Mouse (Mus musculus) ES-Bruce4 (cell line): ENCODE measurements around the gene Vgll4. TPM values are rescaled to one million over a fixed set of nuclear protein-coding genes. Genes with fewer than 3 reads are reported as not detected.
A peak's percentile ranks its signal among the peaks of the same experiment; 100 is the strongest.

ENCODE experiments used
- H3K27ac ChIP-seq: 2 replicates; pipeline ENCODE4 v1.5.1; 2012; ENCODE audit warnings: low read length, inconsistent platforms; ENCODE audit not compliant: insufficient read depth
- H3K27me3 ChIP-seq: 2 replicates; pipeline ENCODE4 v1.6.1; 2012; ENCODE audit warnings: mild to moderate bottlenecking, low read length, inconsistent platforms; ENCODE audit not compliant: control insufficient read depth, poor library complexity, insufficient read depth, severe bottlenecking
- H3K36me3 ChIP-seq: 2 replicates; pipeline ENCODE4 v1.6.1; 2012; ENCODE audit warnings: inconsistent platforms, mild to moderate bottlenecking, low read length, moderate library complexity; ENCODE audit not compliant: control insufficient read depth, poor library complexity, insufficient read depth, severe bottlenecking
- H3K4me1 ChIP-seq: one replicate; pipeline ENCODE4 v1.8.1; 2011; ENCODE audit warnings: low read length; ENCODE audit not compliant: control insufficient read depth, insufficient read depth
- H3K4me3 ChIP-seq: 2 replicates; pipeline ENCODE4 v1.5.1; 2011; ENCODE audit warnings: low read depth, mild to moderate bottlenecking, low read length
- H3K9ac ChIP-seq: 2 replicates; pipeline ENCODE4 v1.6.1; 2012; ENCODE audit warnings: low read depth, mild to moderate bottlenecking, inconsistent platforms; ENCODE audit not compliant: poor library complexity, severe bottlenecking
- H3K9me3 ChIP-seq: replicated peaks from 2 replicates; pipeline ENCODE4 v1.6.1; 2012; ENCODE audit warnings: mild to moderate bottlenecking, low read length, inconsistent platforms; ENCODE audit not compliant: control insufficient read depth, poor library complexity, insufficient read depth, severe bottlenecking
- CTCF ChIP-seq: IDR thresholded peaks from one replicate; pipeline ENCODE4 v1.8.1; 2011; ENCODE audit warnings: low read depth, low read length
- EP300 ChIP-seq: IDR thresholded peaks from 2 replicates; pipeline ENCODE4 v1.6.1; 2011; ENCODE audit warnings: low read depth, low read length; ENCODE audit not compliant: insufficient read depth
- POLR2A ChIP-seq: IDR thresholded peaks from one replicate; pipeline ENCODE4 v1.8.1; 2011; ENCODE audit warnings: low read length; ENCODE audit not compliant: insufficient read depth
- polyA plus RNA-seq: library from polyadenylated mRNA; stranded (reverse); fragments of >200 nt; gene quantifications from 2 replicates; pipeline ENCODE4 v1.2.4, GENCODE M21; 2011; ENCODE audit warnings: low read depth; ENCODE audit not compliant: missing spikeins, insufficient read depth, insufficient read length

Gene Vgll4
- polyA plus RNA-seq, 1 experiment, result 37.3 TPM

- H3K4me1 ChIP-seq, result peaks cover 4% of the 10 kb centered on the region
- no peak overlapping the region for H3K4me3 ChIP-seq
Observed at GRCm38 (mm10) chr6:114882212-114882611, 87.6 kb downstream of the Vgll4 start.

GRCm38 (mm10) chr6:114880798-114881197, 89.0 kb downstream of the Vgll4 start:
- Histone ChIP-seq H3K27me3 (no peaks in the 10 kb centered on the region), H3K9me3 (no peaks in the 10 kb centered on the region), H3K4me1 (peaks cover 4% of the 10 kb centered on the region), H3K27ac (no peak overlapping the region), H3K9ac (no peak overlapping the region), H3K36me3 (no peaks in the 10 kb centered on the region), H3K4me3 (no peak overlapping the region)
- TF ChIP-seq EP300 (no peak), POLR2A (no peak), CTCF (no peak)

More at GRCm38 (mm10) chr6:114882212-114882611, 87.6 kb downstream of the Vgll4 start:
- Histone ChIP-seq H3K27me3 (no peaks in the 10 kb centered on the region), H3K9me3 (no peaks in the 10 kb centered on the region), H3K27ac (no peak overlapping the region; the same call in 1 of the 2 replicates), H3K9ac (peak overlapping the region; percentile 9; the same call in 1 of the 2 replicates), H3K36me3 (no peaks in the 10 kb centered on the region)
- TF ChIP-seq CTCF, result no peak
- no peak for TF ChIP-seq EP300
- no peak for TF ChIP-seq POLR2A

GRCm38 (mm10) chr6:114878841-114879520, 90.8 kb downstream of the Vgll4 start:
- Histone ChIP-seq H3K27ac (no peak overlapping the region), H3K9me3 (no peaks in the 10 kb centered on the region), H3K9ac (no peak overlapping the region), H3K27me3 (no peaks in the 10 kb centered on the region), H3K4me1 (peaks cover 5% of the 10 kb centered on the region), H3K4me3 (no peak overlapping the region), H3K36me3 (no peaks in the 10 kb centered on the region)
- no peak for TF ChIP-seq CTCF
- TF ChIP-seq POLR2A, result no peak
- no peak for TF ChIP-seq EP300

DNA sequence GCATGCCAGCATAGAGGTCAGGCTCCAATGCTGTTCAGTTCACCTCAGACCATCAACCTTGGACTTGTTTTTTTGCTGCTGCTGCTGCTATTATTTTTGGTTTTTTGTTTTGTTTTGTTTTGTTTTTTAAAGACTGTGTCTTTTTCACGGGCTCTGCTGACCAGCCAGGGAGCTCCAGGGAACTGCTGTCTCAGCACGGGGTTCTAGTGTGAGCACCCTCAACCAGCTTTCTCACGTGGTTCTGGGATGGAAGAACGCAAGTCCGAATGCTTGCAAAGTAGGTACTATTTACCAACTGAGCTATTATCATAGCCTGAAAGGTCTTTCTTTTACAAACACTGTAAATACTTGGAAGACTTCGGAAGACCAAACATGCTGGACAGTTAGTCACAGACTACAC, 93.2 kb downstream of the Vgll4 start:
- no peaks in the 10 kb centered on the region for H3K36me3 ChIP-seq
- no peak overlapping the region for H3K4me3 ChIP-seq
- no peaks in the 10 kb centered on the region for H3K9me3 ChIP-seq
- no peaks in the 10 kb centered on the region for H3K27me3 ChIP-seq
- H3K9ac ChIP-seq, result no peak overlapping the region
- no peak overlapping the region for H3K27ac ChIP-seq
- no peak for TF ChIP-seq CTCF
- no peak for TF ChIP-seq EP300
- no peak for TF ChIP-seq POLR2A
- H3K4me1 ChIP-seq, result peaks cover 3% of the 10 kb centered on the region

GRCm38 (mm10) chr6:114876033-114876432, 93.8 kb downstream of the Vgll4 start:
- Histone ChIP-seq H3K9me3 (no peaks in the 10 kb centered on the region), H3K9ac (no peak overlapping the region), H3K4me1 (peaks cover 3% of the 10 kb centered on the region), H3K27ac (no peak overlapping the region), H3K4me3 (no peak overlapping the region), H3K36me3 (no peaks in the 10 kb centered on the region), H3K27me3 (no peaks in the 10 kb centered on the region)
- TF ChIP-seq CTCF (no peak), EP300 (no peak), POLR2A (no peak)

- H3K4me3 ChIP-seq, result peak overlapping the region; percentile 50
- no peaks in the 10 kb centered on the region for H3K27me3 ChIP-seq
- peak overlapping the region; percentile 8; the same call in 1 of the 2 replicates for H3K9ac ChIP-seq
- no peaks in the 10 kb centered on the region for H3K9me3 ChIP-seq
- no peaks in the 10 kb centered on the region for H3K36me3 ChIP-seq
- peaks cover 3% of the 10 kb centered on the region for H3K4me1 ChIP-seq
- H3K27ac ChIP-seq, result no peak overlapping the region
- TF ChIP-seq EP300 (no peak), POLR2A (no peak), CTCF (no peak)
Observed at GRCm38 (mm10) chr6:114875018-114875558, 94.7 kb downstream of the Vgll4 start.
